Mouse (Mus musculus) MEL-GATA-1-ER (cell line): Measurements from ENCODE around the gene Asb16.

Source experiments
- DNase-seq: peaks from one replicate; pipeline ENCODE4 v3.0.0-alpha.2; 2012; ENCODE audit warnings: low read depth; ENCODE audit errors: extremely low read depth

The Asb16 gene

DNA sequence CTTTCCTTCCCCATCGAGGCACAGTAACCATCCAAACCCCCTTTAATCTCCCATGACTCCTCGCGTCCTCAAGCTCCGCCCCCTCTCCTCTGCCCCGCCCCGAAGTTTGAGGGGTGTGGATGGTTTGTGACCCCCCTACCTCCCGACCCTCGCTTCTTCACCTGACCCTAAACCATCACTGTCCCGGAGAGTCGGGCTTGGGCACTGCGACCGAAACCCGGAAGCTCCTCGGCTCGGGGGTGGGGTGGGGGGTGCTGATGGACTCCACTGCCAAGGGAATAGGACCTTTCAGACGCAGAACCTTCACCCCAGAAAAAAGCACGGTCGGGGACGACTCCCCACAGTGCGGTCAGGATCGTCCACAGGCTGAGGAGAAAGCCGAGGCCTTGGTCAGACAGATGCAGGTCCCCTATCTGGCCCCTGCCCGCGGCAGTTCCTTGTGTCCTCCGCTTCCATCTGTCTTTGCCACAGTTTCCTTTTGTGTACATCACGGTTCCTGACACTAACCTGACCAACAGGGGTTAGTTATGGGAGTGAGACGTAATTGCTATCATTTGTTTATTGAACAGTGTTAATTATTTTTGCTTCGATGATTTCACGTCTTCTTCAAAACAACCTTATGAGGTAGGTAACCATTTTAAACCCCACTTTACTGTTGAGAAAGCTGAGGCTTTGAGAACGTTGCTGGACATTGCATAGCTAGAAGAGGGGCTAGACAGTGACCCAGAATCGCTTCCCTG lies 16.7 kb downstream of the Asb16 start:
- DNase-seq = no peak

DNA sequence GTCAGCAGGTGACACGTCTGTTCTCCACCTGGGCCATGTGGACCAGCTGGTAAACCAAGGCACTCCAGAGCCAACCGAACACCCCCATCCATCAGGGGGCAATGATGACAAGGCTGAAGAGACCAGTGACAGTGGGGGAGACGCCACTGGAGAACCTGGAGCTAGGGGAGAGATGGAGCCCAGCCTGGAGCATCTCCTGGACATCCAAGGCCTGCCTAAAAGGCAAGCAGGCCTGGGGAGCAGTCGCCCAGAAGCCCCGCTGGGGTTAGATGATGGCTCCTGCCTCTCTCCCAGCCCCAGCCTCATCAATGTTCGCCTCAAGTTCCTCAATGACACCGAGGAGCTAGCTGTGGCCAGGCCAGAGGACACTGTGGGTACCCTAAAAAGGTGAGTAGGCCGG lies 18.9 kb downstream of the Asb16 start:
- DNase-seq = no peak

DNA sequence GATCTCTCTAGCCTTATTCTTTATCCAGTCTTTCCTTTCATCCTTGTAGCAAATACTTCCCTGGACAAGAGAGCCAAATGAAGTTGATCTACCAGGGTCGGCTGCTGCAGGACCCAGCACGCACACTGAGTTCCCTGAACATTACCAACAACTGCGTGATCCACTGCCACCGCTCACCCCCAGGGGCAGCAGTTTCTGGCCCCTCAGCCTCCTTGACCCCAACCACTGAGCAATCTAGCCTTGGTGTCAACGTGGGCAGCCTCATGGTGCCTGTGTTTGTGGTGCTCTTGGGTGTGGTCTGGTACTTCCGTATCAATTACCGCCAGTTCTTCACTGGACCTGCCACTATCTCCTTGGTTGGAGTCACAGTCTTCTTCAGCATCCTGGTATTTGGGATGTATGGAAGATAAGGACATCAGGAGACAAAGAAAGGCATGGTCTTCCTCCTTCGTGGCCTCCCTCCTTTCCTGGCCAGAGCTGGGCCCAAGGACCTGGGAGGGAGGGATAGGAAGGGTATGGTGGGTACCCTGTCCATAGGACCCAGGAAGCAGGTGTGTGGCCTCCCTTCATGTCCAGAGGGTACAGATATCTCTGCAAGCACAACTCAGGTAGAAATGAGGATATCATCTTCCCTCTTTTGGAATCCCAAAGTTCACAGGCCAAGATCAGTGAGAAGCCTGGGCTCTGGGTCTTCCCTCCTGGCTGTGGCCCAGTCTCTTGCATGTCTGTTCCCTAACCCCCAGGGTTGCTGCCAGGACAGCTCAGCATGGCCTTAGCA lies 19.7 kb downstream of the Asb16 start:
- no peak for DNase-seq

DNA sequence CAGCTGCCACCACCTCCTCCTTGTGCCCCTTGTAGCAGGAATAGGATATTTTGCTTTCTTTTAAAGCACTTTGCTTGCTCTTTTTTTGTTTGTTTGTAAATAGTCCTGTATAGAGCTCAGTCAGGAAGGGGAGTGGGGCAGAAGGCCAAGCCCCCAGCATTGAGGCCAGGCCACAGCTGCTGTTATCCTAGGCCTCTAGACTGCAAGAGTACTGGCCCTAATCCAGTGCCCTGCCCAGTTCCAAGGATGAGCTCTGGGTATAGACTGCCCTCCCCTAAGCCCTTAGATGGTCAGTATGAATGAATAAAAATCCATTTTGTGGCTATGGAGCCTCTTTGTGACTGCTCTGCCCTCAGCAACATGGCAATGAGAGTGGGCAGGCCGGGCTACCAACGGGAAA lies 20.4 kb downstream of the Asb16 start:
- no peak for DNase-seq

DNA sequence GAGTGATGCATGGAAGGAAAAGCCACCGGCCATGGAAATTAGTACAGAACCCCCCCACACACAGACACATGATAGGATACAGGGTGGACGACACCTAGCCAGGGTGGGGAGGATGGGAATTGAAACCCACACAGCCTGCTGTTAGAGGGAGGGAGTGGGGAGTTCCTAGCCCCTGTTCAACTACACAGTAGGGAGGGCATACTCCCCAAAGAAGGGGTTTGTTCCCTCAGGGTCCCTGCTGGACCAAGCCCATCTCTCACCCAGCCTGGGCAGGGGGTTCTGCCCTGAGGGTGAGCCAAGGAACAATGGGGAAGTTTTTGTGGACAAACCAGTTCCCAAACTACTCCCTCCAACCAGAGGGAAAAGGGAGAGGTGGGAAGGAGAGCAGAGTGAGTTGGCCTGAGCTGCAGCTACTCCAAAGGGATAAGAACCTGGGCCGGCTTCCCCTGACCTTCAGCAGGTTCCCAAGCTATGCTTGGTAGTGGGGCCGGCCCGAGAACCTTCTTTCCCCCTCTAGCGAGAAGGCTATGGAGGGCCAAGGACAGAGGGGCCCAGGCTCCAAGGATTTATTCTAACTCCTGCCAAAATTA lies 21.1 kb downstream of the Asb16 start:
- no peak for DNase-seq

DNA sequence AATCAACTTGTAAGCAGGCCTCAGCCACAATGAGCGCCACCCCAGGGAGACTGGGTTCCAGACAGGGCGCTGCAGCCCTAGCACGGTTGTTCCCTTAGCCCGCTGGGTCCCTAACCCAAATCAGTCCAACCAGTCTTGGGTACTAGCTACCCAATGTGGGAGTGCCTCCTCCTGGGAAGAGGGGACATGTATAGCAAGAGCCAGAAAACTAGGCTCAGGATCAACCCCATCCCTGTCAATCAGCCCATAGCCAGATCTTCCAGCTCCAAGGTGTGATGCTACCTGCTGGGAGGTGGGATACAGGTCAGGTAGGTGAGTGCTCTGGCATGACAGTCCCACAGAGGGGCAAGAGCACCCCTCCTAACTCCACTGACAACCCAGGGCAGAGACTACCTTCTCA lies 21.6 kb downstream of the Asb16 start:
- DNase-seq = no peak

DNA sequence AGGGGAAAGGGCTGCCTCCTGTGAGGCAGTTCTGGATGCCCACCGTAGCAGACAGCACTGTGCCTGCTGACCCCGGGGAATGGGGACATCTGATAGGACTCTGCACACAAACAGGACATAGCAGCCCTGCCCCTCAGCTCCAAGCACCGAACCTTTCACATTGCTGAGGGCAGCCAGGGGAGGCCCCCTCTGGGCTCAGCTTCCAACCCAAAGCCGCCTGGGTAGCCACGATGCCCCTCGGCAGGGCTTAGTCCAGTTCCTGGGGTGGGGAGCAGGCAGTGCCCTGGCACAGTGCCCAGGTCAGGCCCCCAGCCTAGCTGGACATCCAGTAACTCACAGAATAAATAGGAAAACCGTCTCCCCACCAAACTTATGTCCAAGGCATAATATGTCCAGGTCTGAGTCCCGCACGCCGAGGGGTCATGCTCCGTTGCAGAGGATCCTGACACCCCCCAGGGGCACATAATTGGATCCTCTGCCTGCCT lies 22.6 kb downstream of the Asb16 start:
- no peak for DNase-seq

DNA sequence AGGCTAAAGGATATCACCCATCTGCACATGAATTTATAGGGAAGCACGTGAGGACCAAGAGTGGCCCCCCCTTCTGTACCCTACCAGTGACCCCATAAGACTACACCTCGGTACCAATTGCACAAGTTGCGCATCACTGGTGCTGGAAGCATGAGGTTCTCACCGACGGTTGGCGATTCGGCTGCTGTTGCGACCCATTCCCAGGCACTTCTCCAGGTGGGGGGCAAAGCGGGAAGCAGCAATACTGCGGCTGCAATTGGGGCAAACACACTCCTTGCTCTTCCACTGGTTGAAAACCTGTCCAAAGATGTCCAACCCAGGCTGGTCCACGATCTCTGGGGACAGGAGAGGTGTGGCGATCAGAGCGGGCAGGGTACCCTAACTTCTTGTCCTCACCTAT lies 25.4 kb downstream of the Asb16 start:
- no peak for DNase-seq

DNA sequence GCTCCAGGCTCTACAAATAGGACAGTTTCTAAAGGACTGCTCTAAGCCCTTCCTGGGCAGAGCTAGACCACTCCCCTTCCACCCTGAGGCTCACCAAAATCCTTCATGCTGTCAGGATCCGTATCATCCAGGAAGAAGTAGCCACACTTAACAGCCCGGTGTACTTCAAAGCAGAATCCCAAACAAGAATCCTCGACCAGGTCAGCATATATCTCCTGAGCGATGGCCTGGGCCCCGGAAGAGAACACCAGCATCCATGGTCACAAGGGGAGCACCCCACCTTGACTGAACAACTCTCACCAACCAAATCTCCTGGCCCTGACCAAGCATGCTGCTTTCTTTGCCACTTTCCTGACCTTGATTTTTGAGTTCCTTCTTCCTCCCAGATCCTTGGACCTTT lies 25.9 kb downstream of the Asb16 start:
- no peak for DNase-seq

DNA sequence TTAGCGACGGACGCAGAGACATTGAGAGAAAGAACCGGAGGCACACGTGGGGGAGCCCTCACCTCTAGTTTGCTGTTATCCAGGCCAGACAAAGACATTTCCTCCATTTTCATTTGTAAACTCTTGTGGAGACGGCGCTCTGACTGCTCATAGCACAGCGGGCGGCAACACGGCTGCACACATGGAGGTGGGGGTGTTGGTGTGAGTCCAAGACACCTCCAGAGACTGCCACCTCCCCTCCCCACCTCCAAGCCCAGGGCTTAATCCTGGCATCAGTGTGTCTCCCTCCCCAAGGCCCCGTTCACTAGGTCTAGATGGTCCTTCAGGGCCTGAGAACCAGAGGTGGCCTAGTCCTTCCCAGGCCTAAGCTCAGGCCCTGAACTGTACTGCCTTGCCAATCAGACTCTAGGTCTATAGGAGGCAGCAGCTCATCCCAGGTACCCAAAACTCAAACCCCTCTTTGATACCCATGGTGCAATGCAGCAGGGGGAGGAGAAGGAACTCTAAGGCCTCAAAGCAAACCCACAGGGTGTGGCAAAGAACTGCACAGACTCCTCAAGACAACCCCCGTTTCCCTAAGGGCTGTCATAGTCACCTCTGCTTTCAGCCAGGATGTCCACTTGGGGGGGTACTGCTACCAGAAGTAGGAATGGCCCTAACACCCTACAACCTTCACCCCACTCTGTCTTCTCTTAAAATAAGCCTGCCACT lies 26.5 kb downstream of the Asb16 start:
- no peak for DNase-seq

DNA sequence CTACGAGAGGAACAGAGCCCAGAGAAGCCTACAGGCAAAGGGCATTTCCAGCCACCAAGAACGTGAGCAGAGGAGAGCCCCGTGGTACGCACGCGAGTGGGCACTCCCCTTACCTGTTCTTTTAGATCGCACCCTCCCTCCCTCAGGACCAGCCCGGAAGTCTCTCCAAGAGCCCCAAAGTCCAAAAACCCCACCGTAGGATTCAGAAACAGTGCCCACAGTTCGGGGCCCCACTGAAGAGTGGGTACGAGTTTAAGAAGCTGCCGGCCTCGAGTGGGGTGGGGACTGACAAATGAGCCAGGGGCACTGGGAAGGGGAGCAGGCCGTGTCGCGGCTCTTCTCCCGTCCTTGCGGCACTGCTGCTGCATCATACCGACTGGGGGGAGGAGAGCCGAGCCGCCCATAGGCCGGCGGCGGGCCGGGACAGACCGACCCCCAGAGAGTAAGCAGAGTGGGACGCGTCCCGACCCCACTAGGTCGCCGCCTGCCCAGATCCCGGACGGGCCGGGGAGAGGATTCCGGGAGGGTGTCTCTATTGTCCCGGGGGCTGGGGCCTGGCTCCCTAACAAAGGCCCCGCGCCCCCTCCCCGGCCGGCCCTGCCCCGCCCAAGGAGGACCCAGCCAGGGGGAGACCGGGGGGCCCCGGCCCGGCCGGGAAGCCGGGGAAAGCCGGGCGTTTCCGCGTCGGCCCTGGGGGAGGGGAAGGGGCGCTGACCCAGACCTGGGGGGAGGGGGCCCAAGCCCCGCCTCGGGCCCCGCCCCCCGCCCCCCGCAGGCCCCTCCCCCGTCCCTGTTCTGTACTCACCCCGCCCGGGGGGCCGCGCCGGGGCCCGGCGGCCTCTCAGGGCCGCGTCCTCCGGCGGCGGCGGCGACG lies 27.3 kb downstream of the Asb16 start:
- DNase-seq = no peak

DNA sequence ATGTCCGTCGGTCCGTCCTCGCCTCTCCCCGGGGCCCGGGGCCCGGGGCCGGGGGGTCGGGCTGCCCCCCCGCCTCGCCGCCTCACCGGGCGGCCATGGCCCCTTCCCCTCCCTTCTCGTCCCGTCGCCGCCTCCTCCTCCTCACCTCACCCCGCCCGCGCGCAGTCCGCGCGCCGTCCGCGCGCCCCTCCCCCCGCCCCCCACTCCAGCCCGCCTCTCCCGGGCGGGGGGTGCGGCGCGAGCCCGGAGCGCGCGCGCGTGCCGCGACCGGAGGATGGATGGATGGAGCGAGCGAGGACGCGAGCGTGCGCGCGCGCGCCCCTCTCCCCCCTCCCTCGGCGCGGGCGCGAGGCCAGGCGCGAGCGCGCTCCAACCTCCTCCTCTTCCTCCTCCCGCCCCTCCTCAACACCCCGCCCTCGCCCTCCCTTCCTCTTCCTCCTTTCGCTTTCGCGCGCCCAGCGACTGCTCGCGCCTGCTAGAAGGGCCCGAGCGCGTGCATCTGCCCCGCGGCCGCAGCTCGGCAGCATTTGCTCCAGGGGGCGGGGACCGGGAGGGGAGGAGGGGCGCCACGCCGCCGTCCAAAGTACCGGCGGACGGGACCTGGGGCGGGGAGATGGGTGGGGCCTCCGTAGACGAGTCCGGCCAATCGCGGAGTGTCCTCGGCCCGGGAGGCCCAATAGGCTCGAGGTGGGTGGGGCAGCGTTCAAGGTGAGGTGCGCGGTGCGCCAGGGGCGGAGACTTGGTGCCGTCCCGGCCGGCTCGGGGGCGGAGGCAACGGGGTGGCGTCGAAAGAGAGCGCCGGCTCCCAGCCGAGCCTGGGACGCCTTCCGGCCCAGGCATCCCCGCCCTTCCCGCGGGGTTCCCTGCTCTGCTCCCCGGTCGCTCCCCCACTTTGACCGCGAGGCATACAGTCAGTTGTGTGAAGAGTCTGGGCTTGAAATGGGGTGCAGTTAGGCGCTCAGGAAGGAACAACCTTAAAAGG lies 28.2 kb downstream of the Asb16 start, which contains the start of gene Atxn7l3:
TSS of gene Atxn7l3 (minus strand) at position 141 of the 982 bp plus-strand sequence.
- DNase-seq = peak; percentile 93

DNA sequence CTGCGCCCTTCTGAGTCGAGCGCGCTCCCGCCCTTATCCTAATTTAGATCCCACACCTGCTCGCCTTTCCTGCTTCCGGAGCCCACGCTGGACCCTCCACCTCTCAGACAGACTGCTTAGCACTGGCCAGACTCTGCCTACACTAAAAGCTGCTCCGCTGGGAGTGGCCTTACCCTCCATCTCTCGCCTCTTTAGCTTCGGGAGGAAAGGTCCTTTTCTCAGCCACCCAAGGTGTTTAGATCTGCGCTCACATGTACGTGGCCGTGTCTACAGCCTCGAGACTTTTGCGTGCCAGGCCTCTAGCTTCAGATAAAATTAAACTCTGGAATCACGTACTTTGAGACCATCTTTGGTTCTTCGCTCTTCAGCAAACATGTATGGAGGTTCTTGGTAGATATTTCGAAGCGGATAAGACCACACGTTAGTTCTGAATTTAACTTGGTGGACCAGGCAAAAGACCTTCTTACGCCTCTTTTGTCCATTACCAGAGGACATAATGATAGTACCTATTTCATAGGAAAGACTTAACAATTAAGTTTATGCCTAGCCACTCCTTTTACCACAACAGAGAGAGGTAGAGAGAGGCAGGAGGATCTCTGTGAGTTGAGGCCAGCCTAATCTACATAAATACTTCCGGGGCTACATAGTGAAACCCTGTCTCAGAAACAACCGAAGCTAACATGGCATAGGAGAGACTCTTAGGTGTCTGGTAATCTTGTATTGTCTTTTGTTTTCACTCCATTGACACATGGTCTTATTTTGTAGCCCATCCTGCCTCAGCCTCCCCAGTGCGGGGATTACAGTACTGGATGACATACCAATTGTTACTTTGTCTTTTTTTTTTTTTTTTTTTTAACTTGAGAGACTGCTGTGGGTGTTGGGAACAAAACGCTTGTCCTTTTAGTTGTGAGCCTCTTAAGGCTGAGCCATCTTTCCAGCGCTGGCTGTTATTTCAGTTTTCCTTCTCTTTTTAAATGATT lies 29.3 kb downstream of the Asb16 start:
- no peak for DNase-seq

DNA sequence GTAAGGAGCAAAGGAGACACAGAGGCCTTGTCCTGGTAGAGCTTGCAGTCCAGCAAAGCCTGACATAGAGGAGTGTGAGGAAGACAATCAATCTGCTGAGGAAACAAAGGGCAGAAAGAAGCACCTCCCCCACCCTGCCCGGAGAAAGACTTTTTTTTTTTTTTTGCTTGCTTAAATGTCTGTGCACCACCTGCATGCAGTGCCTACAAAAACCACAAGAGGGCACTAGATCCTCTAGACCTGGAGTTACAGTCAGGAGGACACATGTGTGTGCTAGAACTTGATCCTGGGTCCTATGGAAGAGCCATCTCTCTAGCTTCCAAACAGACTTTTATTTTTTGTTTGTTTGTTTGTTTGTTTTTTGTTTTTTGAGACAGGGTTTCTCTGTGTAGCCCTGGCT lies 31.3 kb downstream of the Asb16 start:
- no peak for DNase-seq

DNA sequence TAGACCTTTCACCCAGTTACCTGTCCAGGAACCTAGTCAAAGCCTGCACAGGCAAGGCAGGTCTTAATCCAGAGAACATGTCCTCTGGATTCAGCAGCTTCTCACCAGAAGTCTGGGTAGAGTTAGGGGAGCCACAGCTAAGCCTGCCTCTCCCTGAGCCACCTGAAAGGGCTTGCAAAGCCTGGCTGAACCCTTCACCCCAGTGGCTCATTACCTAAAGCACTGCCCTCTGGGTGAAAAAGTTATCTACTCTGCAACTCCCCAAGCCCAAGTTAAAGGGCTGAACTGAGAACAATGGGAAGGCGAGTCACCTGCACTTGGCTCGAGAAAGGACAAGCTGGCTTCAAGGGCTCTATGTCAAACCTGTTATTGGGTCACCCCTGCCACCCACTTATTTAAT lies 35.6 kb downstream of the Asb16 start:
- DNase-seq = no peak

DNA sequence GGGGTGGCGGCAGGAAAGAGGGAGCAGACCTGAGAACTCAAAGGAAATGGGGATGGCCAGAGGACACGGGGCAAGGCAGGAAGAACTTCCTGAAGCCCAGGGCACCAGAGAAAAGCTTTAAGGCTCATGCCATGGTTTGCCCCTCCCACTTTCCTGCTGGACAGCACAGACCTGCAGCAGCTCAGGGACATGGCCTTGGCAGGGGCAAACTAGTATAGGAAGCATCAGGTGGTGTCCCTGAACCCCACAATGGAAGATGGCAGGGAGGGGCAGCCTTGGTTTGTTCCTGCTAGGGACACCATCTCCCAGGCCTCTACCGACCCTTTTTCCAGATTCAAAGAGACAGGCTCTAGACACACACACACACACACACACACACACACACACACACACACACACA lies 36.8 kb downstream of the Asb16 start:
- no peak for DNase-seq

DNA sequence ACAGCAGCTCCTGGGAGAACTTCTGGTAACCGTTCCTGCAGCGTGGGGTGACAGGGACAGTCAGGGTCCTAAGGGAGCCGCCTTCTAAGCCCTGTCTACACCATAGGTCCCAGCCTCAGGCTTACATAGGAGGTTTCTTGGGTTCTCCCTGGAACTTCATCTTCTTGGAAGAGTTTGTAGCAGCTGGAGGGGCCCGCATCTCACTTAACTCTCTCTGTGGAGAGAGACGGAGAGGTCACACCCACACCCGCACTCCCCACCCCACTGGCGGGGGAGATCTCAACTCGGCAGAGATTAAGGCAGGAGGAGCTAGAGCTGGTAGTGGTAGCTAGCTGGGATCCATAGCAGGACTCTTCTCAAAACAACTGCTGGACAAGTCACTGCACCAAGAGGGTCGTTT lies 39.6 kb downstream of the Asb16 start:
- no peak for DNase-seq

DNA sequence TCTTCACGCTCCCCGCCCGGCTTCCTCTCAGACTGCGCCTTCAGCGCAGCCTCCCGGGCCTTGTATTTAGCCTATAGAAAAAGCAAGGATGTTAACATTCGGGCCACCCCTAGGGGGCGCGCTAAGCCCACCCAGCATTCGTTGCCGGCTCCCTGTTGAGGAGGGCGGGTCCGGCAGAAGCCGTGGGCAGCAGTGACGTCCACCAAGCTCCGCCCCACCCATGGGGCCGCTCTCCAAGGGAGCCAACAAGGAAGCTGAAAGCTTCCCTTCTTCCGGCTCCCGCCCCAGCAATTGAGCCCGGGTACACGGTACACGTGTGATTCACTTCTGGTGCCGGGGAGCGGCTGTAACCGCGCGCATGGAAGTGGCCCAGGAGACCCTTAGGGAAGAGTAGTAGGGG lies 40.4 kb downstream of the Asb16 start:
- DNase-seq = peak; percentile 87
